ENCODE assay signal across 8 mouse cellular contexts in the genomic region with DNA sequence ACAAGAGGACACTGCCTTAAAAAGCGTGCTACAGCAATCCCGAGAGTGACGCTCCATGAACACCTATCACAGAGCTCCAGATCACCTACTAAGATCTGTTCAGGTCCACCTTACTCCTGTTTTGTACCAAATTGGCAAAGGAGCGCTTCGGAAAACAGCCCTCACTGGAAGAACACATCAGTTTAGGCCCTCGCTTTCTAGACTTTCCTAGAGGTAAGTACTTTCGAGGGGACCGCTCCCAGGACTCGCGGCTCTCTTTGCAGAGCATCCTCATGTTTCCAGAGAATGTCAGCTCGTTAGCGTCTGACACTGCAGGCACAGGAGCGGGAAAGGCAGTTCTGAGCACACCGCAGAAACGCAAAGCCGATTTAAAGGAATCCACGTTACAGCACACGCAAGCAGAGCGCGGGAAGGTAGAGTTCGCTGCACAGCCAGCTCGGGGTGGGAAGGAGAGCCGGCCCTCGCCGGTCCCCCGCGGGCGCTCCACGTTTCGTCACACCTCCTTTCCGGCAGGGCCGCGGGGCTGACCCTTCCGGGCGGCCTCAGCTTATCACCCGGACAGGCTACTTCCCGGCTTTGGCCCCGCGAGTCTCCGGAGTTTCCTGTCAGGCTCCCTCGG. TPM values are rescaled to one million over a fixed set of nuclear protein-coding genes. Genes with fewer than 3 reads are reported as not detected.
A peak's percentile ranks its signal among the peaks of the same experiment; 100 is the strongest.
DNase-seq lines count a peak whose midpoint lies in the region; ATAC-seq and TF ChIP-seq lines count a peak whose summit lies in the region.

TSS of gene Fer (plus strand) at position 51 of the 619 bp plus-strand sequence.

- no peaks in the 10 kb centered on the region for H3K9me3 ChIP-seq in ES-E14 (ENCODE audit: control insufficient read depth, insufficient read depth, low read depth, low read length)
- no peaks in the 10 kb centered on the region for H3K9me3 ChIP-seq in erythroblast, embryonic 14.5 days (ENCODE audit: control insufficient read depth, low read length)
- no peaks in the 10 kb centered on the region for H3K9me3 ChIP-seq in limb, embryonic 10.5 days (replicated peaks)
- H3K9me3 ChIP-seq in neural tube, embryonic 15.5 days (replicated peaks), result no peaks in the 10 kb centered on the region

- intact Hi-C loops in heart, postnatal 36 days (cut with DNase I), result loop anchor here (5.0 kb wide), 2 partner anchors 64 to 469 kb away; partner anchors contain the start of gene Pja2

- peaks cover 29% of the 10 kb centered on the region for H3K27me3 ChIP-seq in erythroblast, embryonic 14.5 days (ENCODE audit: control insufficient read depth)
- H3K27me3 ChIP-seq in limb, embryonic 10.5 days (ENCODE audit: low read depth, poor library complexity, severe bottlenecking), result no peaks in the 10 kb centered on the region
- no peaks in the 10 kb centered on the region for H3K27me3 ChIP-seq in neural tube, embryonic 15.5 days (replicated peaks)

- in situ Hi-C loops in ES-E14 (cut with MboI; ENCODE audit: low sequenced_read_pairs in 2 of 2, unreplicated experiment in 2 of 2), result no loop called here

- ATAC-seq in neural tube, embryonic 15.5 days (ENCODE audit: low FRiP score), result no peak; the same call in 1 of the 2 replicates

- WGBS in limb, embryonic 10.5 days, result under 1% methylated on average over 40 of the region's 41 CpGs
- under 1% methylated on average over 41 of the region's 41 CpGs for WGBS in neural tube, embryonic 15.5 days

- no peak within 1 kb of the TSS for H3K27ac ChIP-seq in ES-E14 (ENCODE audit: insufficient read depth, low read depth, low read length, poor library complexity, severe bottlenecking)
- H3K27ac ChIP-seq in limb, embryonic 10.5 days, result peak within 1 kb of the TSS; percentile 93
- H3K27ac ChIP-seq in neural tube, embryonic 15.5 days (replicated peaks), result peak within 1 kb of the TSS; percentile 95

- peak within 1 kb of the TSS; percentile 83 to 97 for H3K4me3 ChIP-seq in ES-E14 (ENCODE audit: insufficient read depth in 1 of 2, low read depth in 1 of 2, low read length in 2 of 2, poor library complexity in 1 of 2, severe bottlenecking in 1 of 2)
- H3K4me3 ChIP-seq in erythroblast, embryonic 14.5 days (replicated peaks), result peak within 1 kb of the TSS; percentile 93
- H3K4me3 ChIP-seq in limb, embryonic 10.5 days, result peak within 1 kb of the TSS; percentile 94
- peak within 1 kb of the TSS; percentile 92 for H3K4me3 ChIP-seq in neural tube, embryonic 15.5 days (replicated peaks)

- H3K9ac ChIP-seq in ES-E14 (ENCODE audit: insufficient read depth, low read depth, low read length, poor library complexity, severe bottlenecking), result peak within 1 kb of the TSS; percentile 80
- H3K9ac ChIP-seq in neural tube, embryonic 15.5 days (replicated peaks), result peak within 1 kb of the TSS; percentile 97

- peak within 1 kb of the TSS; percentile 87 for H3K4me2 ChIP-seq in neural tube, embryonic 15.5 days

- peaks cover 0 to 4% of the 10 kb centered on the region in 2 experiments; a peak in 1 of 4 replicates for H3K4me1 ChIP-seq in ES-E14 (ENCODE audit: control insufficient read depth in 2 of 2, insufficient read depth in 2 of 2, low read length in 2 of 2, poor library complexity in 1 of 2)
- H3K4me1 ChIP-seq in erythroblast, embryonic 14.5 days (ENCODE audit: control insufficient read depth), result peaks cover 26% of the 10 kb centered on the region
- H3K4me1 ChIP-seq in limb, embryonic 10.5 days, result peaks cover 9% of the 10 kb centered on the region
- H3K4me1 ChIP-seq in neural tube, embryonic 15.5 days, result peaks cover 16% of the 10 kb centered on the region

- H3K36me3 ChIP-seq in ES-E14 (ENCODE audit: control insufficient read depth, insufficient read depth, low read length, poor library complexity, severe bottlenecking), result no peaks in the 10 kb centered on the region
- no peaks in the 10 kb centered on the region for H3K36me3 ChIP-seq in erythroblast, embryonic 14.5 days (ENCODE audit: control insufficient read depth)
- no peaks in the 10 kb centered on the region for H3K36me3 ChIP-seq in limb, embryonic 10.5 days
- no peaks in the 10 kb centered on the region for H3K36me3 ChIP-seq in neural tube, embryonic 15.5 days

- peak; percentile 86 for DNase-seq in heart, adult 11 months
- DNase-seq in heart, adult 9 months (ENCODE audit: low spot score in 2 of 2), result no peak
- DNase-seq in ES-E14 (ENCODE audit: low read depth, low spot score), result no peak
- no peak for DNase-seq in heart, postnatal 36 days
- DNase-seq in limb, embryonic 10.5 days (ENCODE audit: low spot score), result no peak
- DNase-seq in yolk sac, embryonic 10.5 days (ENCODE audit: low spot score), result no peak

TF ChIP-seq in ES-E14, 5 proteins besides CTCF, POLR2A, EP300 and RAD21:
- no peak for TF ChIP-seq HCFC1 (IDR thresholded peaks at IDR 0.05; ENCODE audit: borderline replicate concordance, insufficient read depth, low read length)
- no peak for TF ChIP-seq ZNF384 (IDR thresholded peaks at IDR 0.05; ENCODE audit: low read depth, low read length)
- TF ChIP-seq MAFK (IDR thresholded peaks at IDR 0.05; ENCODE audit: insufficient read depth, low read depth, low read length), result no peak
- no peak for TF ChIP-seq ZC3H11A (IDR thresholded peaks at IDR 0.05; ENCODE audit: borderline replicate concordance, low read depth, low read length)
- no peak for TF ChIP-seq CHD2 (IDR thresholded peaks at IDR 0.05; ENCODE audit: low read depth, low read length)

RNA-seq across cellular contexts. Expression of gene Fer, which starts in this region (rescaled TPM):
- 13.8 and 14.2 TPM in 2 replicates for total RNA-seq in ES-E14 (2012; rRNA removed)
- 0.09 and 0.16 TPM in 2 replicates for polyA plus RNA-seq in erythroblast, embryonic 14.5 days (2012)
- total RNA-seq in heart, postnatal 36 days (2021), result 10 to 100 TPM; 17.8 to 19.2 TPM
- 19.1 and 25.4 TPM in 2 replicates for polyA plus RNA-seq in limb, embryonic 10.5 days (2016; fragmentation: Nextera tagmentation; extraction: Ambion mirVana)
- 30.0 and 31.5 TPM in 2 replicates for polyA plus RNA-seq in neural tube, embryonic 15.5 days (2015; fragmentation: Nextera tagmentation; extraction: Ambion mirVana)

Comparison
In these comparisons a context has a peak if more than half of its experiments do, and no peak if none do; other contexts are left out.
1. RNA of gene Fer (polyA plus RNA-seq): 30.0 to 31.5 TPM in neural tube, embryonic 15.5 days and 19.1 to 25.4 TPM in limb, embryonic 10.5 days; 0.09 to 0.16 TPM in erythroblast, embryonic 14.5 days; every median in the first group is over 10 times any median in the second.
2. Peak in every context shown above with its lines, with median percentiles within 50 percentile points of each other: H3K4me3 ChIP-seq.